Mouse (Mus musculus): ENCODE data around the gene Clasp1.

- no peak for TF ChIP-seq CTCF (IDR thresholded peaks at IDR 0.05; ENCODE audit: borderline replicate concordance, extremely low read depth, insufficient read depth, insufficient read length)
- no peak for TF ChIP-seq POLR2A (IDR thresholded peaks at IDR 0.05; ENCODE audit: borderline replicate concordance, extremely low read depth, insufficient read depth, insufficient read length, poor library complexity, severe bottlenecking)
These were observed 71.9 kb downstream of the Clasp1 start for GRCm38 (mm10) chr1:118460716-118461115.
